Mouse (Mus musculus): ENCODE results near the gene Casp12.

- TF ChIP-seq POLR2A (IDR thresholded peaks at IDR 0.05; ENCODE audit: insufficient read length, low read depth) = no peak
- no peak for TF ChIP-seq USF1 (IDR thresholded peaks at IDR 0.05; ENCODE audit: low read depth)
- no peak for TF ChIP-seq MYOD1 (IDR thresholded peaks at IDR 0.05; ENCODE audit: control insufficient read depth in 1 of 3, insufficient read length in 2 of 3, low read depth in 2 of 3)
- no peak for TF ChIP-seq POLR2AphosphoS2 (IDR thresholded peaks at IDR 0.05; ENCODE audit: insufficient read length, low read depth)
- no peak for TF ChIP-seq TCF12 (IDR thresholded peaks at IDR 0.05; ENCODE audit: insufficient read depth, poor library complexity, severe bottlenecking)
- no peak for TF ChIP-seq MAX (IDR thresholded peaks at IDR 0.05; ENCODE audit: low read depth)
- TF ChIP-seq MYOG (IDR thresholded peaks at IDR 0.05; ENCODE audit: control insufficient read depth in 1 of 3, insufficient read depth in 1 of 3, insufficient read length in 2 of 3, low read depth in 2 of 3) = no peak
- TF ChIP-seq E2F4 (IDR thresholded peaks at IDR 0.05; ENCODE audit: insufficient read depth) = no peak
These were observed 35.1 kb upstream of the Casp12 start for GRCm38 (mm10) chr9:5310112-5310511.

Measured in myocyte (in vitro differentiated cells).